Mouse (Mus musculus) fat pad, adult 2 months (tissue): ENCODE measurements around the gene Zfand6.

ENCODE experiments used
- DNase-seq: peaks from one replicate; pipeline ENCODE4 v3.0.0-alpha.2; 2011; ENCODE audit warnings: low read depth, low spot score; ENCODE audit errors: extremely low read depth

The Zfand6 gene

GRCm38 (mm10) chr7:84594917-84595303 lies 94.8 kb downstream of the Zfand6 start:
- DNase-seq: no peak

- no peak for DNase-seq
Measured at GRCm38 (mm10) chr7:84594087-84594916, 95.5 kb downstream of the Zfand6 start.

GRCm38 (mm10) chr7:84591347-84591746 lies 98.4 kb downstream of the Zfand6 start:
- DNase-seq: no peak

GRCm38 (mm10) chr7:84590622-84591021 lies 99.1 kb downstream of the Zfand6 start:
- no peak for DNase-seq

- no peak for DNase-seq
Measured at GRCm38 (mm10) chr7:84587101-84587783, 102.5 kb downstream of the Zfand6 start.

- no peak for DNase-seq
Measured at GRCm38 (mm10) chr7:84586360-84587100, 103.2 kb downstream of the Zfand6 start.

GRCm38 (mm10) chr7:84585086-84585485 lies 104.7 kb downstream of the Zfand6 start:
- no peak for DNase-seq

GRCm38 (mm10) chr7:84579769-84580168 lies 110.0 kb downstream of the Zfand6 start:
- DNase-seq: no peak

GRCm38 (mm10) chr7:84578841-84579240 lies 110.9 kb downstream of the Zfand6 start:
- no peak for DNase-seq

- no peak for DNase-seq
Measured at GRCm38 (mm10) chr7:84577034-84577433, 112.7 kb downstream of the Zfand6 start.

GRCm38 (mm10) chr7:84566200-84566599 lies 123.6 kb downstream of the Zfand6 start:
- no peak for DNase-seq

- no peak for DNase-seq
Measured at GRCm38 (mm10) chr7:84564236-84564635, 125.5 kb downstream of the Zfand6 start.
